Comparison of ENCODE assay signal across 8 mouse cellular contexts in genomic region chr12:79006076-79006475, GRCm38 (mm10). TPM values are rescaled to one million over a fixed set of nuclear protein-coding genes. Genes with fewer than 3 reads are reported as not detected.
A peak's percentile ranks its signal among the peaks of the same experiment; 100 is the strongest.
DNase-seq lines count a peak whose midpoint lies in the region; ATAC-seq and TF ChIP-seq lines count a peak whose summit lies in the region.

No protein-coding gene starts in this region.

- H3K27me3 ChIP-seq in kidney, postnatal 0 days (ENCODE audit: insufficient read depth, low read length): no peaks in the 10 kb centered on the region
- peaks cover 40% of the 10 kb centered on the region for H3K27me3 ChIP-seq in embryonic facial prominence, embryonic 10.5 days (replicated peaks; ENCODE audit: low read depth, poor library complexity, severe bottlenecking)
- no peaks in the 10 kb centered on the region for H3K27me3 ChIP-seq in hindbrain, embryonic 15.5 days
- no peaks in the 10 kb centered on the region for H3K27me3 ChIP-seq in midbrain, embryonic 16.5 days (ENCODE audit: control insufficient read depth, insufficient read depth, low read depth, low read length)

- no peaks in the 10 kb centered on the region for H3K4me1 ChIP-seq in kidney, postnatal 0 days (replicated peaks; ENCODE audit: insufficient read depth, low read length)
- peaks cover 21% of the 10 kb centered on the region for H3K4me1 ChIP-seq in embryonic facial prominence, embryonic 10.5 days
- peaks cover 19% of the 10 kb centered on the region for H3K4me1 ChIP-seq in hindbrain, embryonic 15.5 days (replicated peaks)
- H3K4me1 ChIP-seq in midbrain, embryonic 16.5 days (ENCODE audit: control insufficient read depth, insufficient read depth, low read length): peaks cover 17% of the 10 kb centered on the region

- no peaks in the 10 kb centered on the region for H3K9me3 ChIP-seq in kidney, postnatal 0 days (replicated peaks; ENCODE audit: low read length)
- no peaks in the 10 kb centered on the region for H3K9me3 ChIP-seq in embryonic facial prominence, embryonic 10.5 days
- no peaks in the 10 kb centered on the region for H3K9me3 ChIP-seq in hindbrain, embryonic 15.5 days
- H3K9me3 ChIP-seq in midbrain, embryonic 16.5 days (replicated peaks; ENCODE audit: control insufficient read depth, low read length, poor library complexity, severe bottlenecking): no peaks in the 10 kb centered on the region

- H3K9ac ChIP-seq in kidney, postnatal 0 days (ENCODE audit: low read depth, low read length): no peak overlapping the region
- peak overlapping the region; percentile 96 for H3K9ac ChIP-seq in hindbrain, embryonic 15.5 days
- H3K9ac ChIP-seq in midbrain, embryonic 16.5 days (ENCODE audit: low read depth, low read length): peak overlapping the region; percentile 93

- peak overlapping the region; percentile 97 for H3K4me3 ChIP-seq in kidney, postnatal 0 days (replicated peaks; ENCODE audit: low read depth, low read length)
- peak overlapping the region; percentile 95 for H3K4me3 ChIP-seq in embryonic facial prominence, embryonic 10.5 days
- H3K4me3 ChIP-seq in hindbrain, embryonic 15.5 days: peak overlapping the region; percentile 100
- peak overlapping the region; percentile 94 for H3K4me3 ChIP-seq in midbrain, embryonic 16.5 days (ENCODE audit: low read depth, low read length)

- no peak overlapping the region for H3K27ac ChIP-seq in kidney, postnatal 0 days
- no peak overlapping the region for H3K27ac ChIP-seq in embryonic facial prominence, embryonic 10.5 days (replicated peaks)
- peak overlapping the region; percentile 90 for H3K27ac ChIP-seq in hindbrain, embryonic 15.5 days (replicated peaks)
- peak overlapping the region; percentile 92; the same call in 1 of the 2 replicates for H3K27ac ChIP-seq in midbrain, embryonic 16.5 days (ENCODE audit: low read length)

- no peaks in the 10 kb centered on the region for H3K36me3 ChIP-seq in kidney, postnatal 0 days (ENCODE audit: insufficient read depth, low read length)
- no peaks in the 10 kb centered on the region for H3K36me3 ChIP-seq in embryonic facial prominence, embryonic 10.5 days (replicated peaks)
- no peaks in the 10 kb centered on the region for H3K36me3 ChIP-seq in hindbrain, embryonic 15.5 days
- no peaks in the 10 kb centered on the region for H3K36me3 ChIP-seq in midbrain, embryonic 16.5 days (ENCODE audit: control insufficient read depth, insufficient read depth, low read length)

- ATAC-seq in kidney, postnatal 0 days (replicated peaks; ENCODE audit: low FRiP score, low read depth): no peak
- no peak for ATAC-seq in hindbrain, embryonic 15.5 days (ENCODE audit: low FRiP score, low read depth)
- no peak for ATAC-seq in midbrain, embryonic 16.5 days

- TF ChIP-seq CTCF in kidney, postnatal 0 days (IDR thresholded peaks at IDR 0.05; ENCODE audit: low read depth): no peak

- WGBS in kidney, postnatal 0 days: 39% methylated on average over 9 of the region's 9 CpGs
- WGBS in embryonic facial prominence, embryonic 10.5 days: 36% methylated on average over 9 of the region's 9 CpGs
- 26% methylated on average over 9 of the region's 9 CpGs for WGBS in hindbrain, embryonic 15.5 days
- 36% methylated on average over 9 of the region's 9 CpGs for WGBS in midbrain, embryonic 16.5 days

- no peak for DNase-seq in kidney, postnatal 0 days (ENCODE audit: low spot score)
- no peak for DNase-seq in kidney, postnatal 4 days
- DNase-seq in embryonic facial prominence, embryonic 10.5 days (ENCODE audit: low spot score): no peak
- no peak for DNase-seq in Muller cell, postnatal 12 days (ENCODE audit: inconsistent ontology term)
- no peak for DNase-seq in gastrocnemius, postnatal 4 days (ENCODE audit: low spot score in 2 of 2)
- DNase-seq in gastrocnemius, postnatal 25 days: no peak

- H3K4me2 ChIP-seq in kidney, postnatal 0 days (ENCODE audit: low read length): peak overlapping the region; percentile 87
- H3K4me2 ChIP-seq in hindbrain, embryonic 15.5 days: peak overlapping the region; percentile 93
- H3K4me2 ChIP-seq in midbrain, embryonic 16.5 days (ENCODE audit: low read length): peak overlapping the region; percentile 88

RNA-seq across cellular contexts. Expression of gene Tmem229b, which starts 1.4 kb away (rescaled TPM):
- polyA plus RNA-seq in kidney, postnatal 0 days (2015; fragmentation: Nextera tagmentation; extraction: Ambion mirVana): 3.3 TPM in 2 replicates
- 3.5 and 3.8 TPM in 2 replicates for polyA plus RNA-seq in embryonic facial prominence, embryonic 10.5 days (2016; fragmentation: Nextera tagmentation; extraction: Ambion mirVana)
- 68.0 and 70.9 TPM in 2 replicates for polyA plus RNA-seq in hindbrain, embryonic 15.5 days (2015; fragmentation: Nextera tagmentation; extraction: Ambion mirVana)
- polyA plus RNA-seq in midbrain, embryonic 16.5 days (2015; fragmentation: Nextera tagmentation; extraction: Ambion mirVana): 74.7 and 79.8 TPM in 2 replicates
- total RNA-seq in gastrocnemius, postnatal 4 days (2021): 1 to 10 TPM; 7.7 to 8.0 TPM
- 1 to 10 TPM; 8.5 to 9.5 TPM for total RNA-seq in gastrocnemius, postnatal 25 days (2021)

RNA-seq across cellular contexts. Expression of gene Plekhh1, which starts 22.9 kb away (rescaled TPM):
- polyA plus RNA-seq in kidney, postnatal 0 days (2015; fragmentation: Nextera tagmentation; extraction: Ambion mirVana): 5.8 and 6.0 TPM in 2 replicates
- polyA plus RNA-seq in embryonic facial prominence, embryonic 10.5 days (2016; fragmentation: Nextera tagmentation; extraction: Ambion mirVana): 4.3 and 5.9 TPM in 2 replicates
- 2.3 TPM in 2 replicates for polyA plus RNA-seq in hindbrain, embryonic 15.5 days (2015; fragmentation: Nextera tagmentation; extraction: Ambion mirVana)
- polyA plus RNA-seq in midbrain, embryonic 16.5 days (2015; fragmentation: Nextera tagmentation; extraction: Ambion mirVana): 2.0 and 2.5 TPM in 2 replicates
- 1 to 10 TPM; 2.2 to 2.6 TPM for total RNA-seq in gastrocnemius, postnatal 4 days (2021)
- total RNA-seq in gastrocnemius, postnatal 25 days (2021): 1 to 10 TPM; 1.3 to 2.3 TPM

Comparison
In these comparisons a context has a peak if more than half of its experiments do, and no peak if none do; other contexts are left out.
1. H3K27ac ChIP-seq: peak in hindbrain, embryonic 15.5 days (single experiment) and midbrain, embryonic 16.5 days (single experiment); none in kidney, postnatal 0 days (single experiment) and embryonic facial prominence, embryonic 10.5 days (single experiment).
2. RNA of gene Tmem229b, which starts 1.4 kb away (polyA plus RNA-seq): 74.7 to 79.8 TPM in midbrain, embryonic 16.5 days and 68.0 to 70.9 TPM in hindbrain, embryonic 15.5 days; 3.5 to 3.8 TPM in embryonic facial prominence, embryonic 10.5 days and 3.3 TPM in kidney, postnatal 0 days; every median in the first group is over 10 times any median in the second.
3. Peak in every context shown above with its lines, with median percentiles within 50 percentile points of each other: H3K4me2 ChIP-seq and H3K4me3 ChIP-seq.